Mouse (Mus musculus) ES-E14 (cell line): ENCODE measurements around the gene Fam229a. TPM values are rescaled to one million over a fixed set of nuclear protein-coding genes. Genes with fewer than 3 reads are reported as not detected.

Source experiments
- DNase-seq: peaks from one replicate; pipeline ENCODE4 v3.0.0-alpha.2; 2013; ENCODE audit warnings: low read depth, low spot score
- H3K27ac ChIP-seq: 2 replicates; pipeline ENCODE4 v1.5.1; 2012; ENCODE audit warnings: low read depth, mild to moderate bottlenecking, low read length, moderate library complexity, mixed read lengths; ENCODE audit not compliant: poor library complexity, insufficient read depth, severe bottlenecking
- H3K36me3 ChIP-seq: 2 replicates; pipeline ENCODE4 v1.6.1; 2012; ENCODE audit warnings: mild to moderate bottlenecking, low read length, moderate library complexity, mixed read lengths; ENCODE audit not compliant: control insufficient read depth, poor library complexity, insufficient read depth, severe bottlenecking
- H3K4me1 ChIP-seq, 2 experiments: fragments of 150-350 bp in 1 of 2; sonication (generic) in 1 of 2; 2 replicates each; pipeline ENCODE4 v1.6.1; 2012; ENCODE audit warnings: low read length in 2 of 2, mild to moderate bottlenecking in 1 of 2, mixed read lengths in 1 of 2; ENCODE audit not compliant: control insufficient read depth in 2 of 2, insufficient read depth in 2 of 2, poor library complexity in 1 of 2
- H3K4me3 ChIP-seq, 2 experiments: fragments of 150-350 bp in 1 of 2; sonication (generic) in 1 of 2; 2 replicates each; pipeline ENCODE4 v1.5.1; 2012; ENCODE audit warnings: low read length in 2 of 2, low read depth in 1 of 2, mild to moderate bottlenecking in 1 of 2, mixed read lengths in 1 of 2; ENCODE audit not compliant: insufficient read depth in 1 of 2, poor library complexity in 1 of 2, severe bottlenecking in 1 of 2
- H3K9ac ChIP-seq: 2 replicates; pipeline ENCODE4 v1.6.1; 2012; ENCODE audit warnings: low read depth, mild to moderate bottlenecking, low read length, mixed read lengths; ENCODE audit not compliant: poor library complexity, insufficient read depth, severe bottlenecking
- H3K9me3 ChIP-seq: fragments of 150-350 bp; sonication (generic); 2 replicates; pipeline ENCODE4 v1.6.1; 2012; ENCODE audit warnings: low read depth, mild to moderate bottlenecking, low read length; ENCODE audit not compliant: control insufficient read depth, insufficient read depth
- CHD2 ChIP-seq: IDR thresholded peaks from 2 replicates; pipeline ENCODE4 v1.6.1; 2014; ENCODE audit warnings: mild to moderate bottlenecking, low read depth, low read length, inconsistent platforms
- HCFC1 ChIP-seq: IDR thresholded peaks from 2 replicates; pipeline ENCODE4 v1.6.1; 2012; ENCODE audit warnings: low read length, inconsistent platforms, borderline replicate concordance; ENCODE audit not compliant: insufficient read depth
- MAFK ChIP-seq: IDR thresholded peaks from 2 replicates; pipeline ENCODE4 v1.6.1; 2014; ENCODE audit warnings: mild to moderate bottlenecking, low read depth, low read length, inconsistent platforms; ENCODE audit not compliant: insufficient read depth
- ZC3H11A ChIP-seq: IDR thresholded peaks from 2 replicates; pipeline ENCODE4 v1.6.1; 2012; ENCODE audit warnings: low read depth, mild to moderate bottlenecking, inconsistent platforms, low read length, borderline replicate concordance
- ZNF384 ChIP-seq: IDR thresholded peaks from 2 replicates; pipeline ENCODE4 v1.6.1; 2012; ENCODE audit warnings: low read depth, low read length, inconsistent platforms
- in situ Hi-C, 2 experiments: fragments of 600-800 bp; cut with MboI; formaldehyde crosslinking; loops; one replicate each; pipeline ENCODE4 v1.15.1; 2025; ENCODE audit warnings: low sequenced_read_pairs in 2 of 2, inconsistent platforms in 1 of 2; ENCODE audit not compliant: unreplicated experiment in 2 of 2
- total RNA-seq: library from RNA; depleted of rRNA; stranded (reverse); fragments of 300-350 nt; gene quantifications from 2 replicates; pipeline ENCODE4 v1.2.3, GENCODE M21; 2012

Fam229a gene
- total RNA-seq, 1 experiment: not detected

GRCm38 (mm10) chr4:129508834-129509600, 18.0 kb downstream of the Fam229a start:
- TF ChIP-seq MAFK (no peak), ZNF384 (no peak), CHD2 (no peak), HCFC1 (no peak)
- in situ Hi-C loops: no loop called here
- Histone ChIP-seq H3K36me3 (no peaks in the 10 kb centered on the region), H3K4me3 (peak overlapping the region in 1 of 2 experiments; percentile 15; a peak in 1 of 4 replicates), H3K9me3 (no peaks in the 10 kb centered on the region), H3K4me1 (peaks cover 10 to 25% of the 10 kb centered on the region in 2 experiments), H3K27ac (no peak overlapping the region), H3K9ac (0 out of 2 replicates have a peak overlapping the region, but pooled peaks have one; percentile 5)
- DNase-seq: no peak

GRCm38 (mm10) chr4:129509650-129510049, 18.7 kb downstream of the Fam229a start:
- no peak overlapping the region for H3K27ac ChIP-seq
- peaks cover 9 to 18% of the 10 kb centered on the region in 2 experiments for H3K4me1 ChIP-seq

GRCm38 (mm10) chr4:129510723-129511412, 19.9 kb downstream of the Fam229a start:
- Histone ChIP-seq H3K9ac (no peak overlapping the region), H3K36me3 (peaks cover 9% of the 10 kb centered on the region), H3K27ac (no peak overlapping the region), H3K9me3 (no peaks in the 10 kb centered on the region), H3K4me3 (no peak overlapping the region), H3K4me1 (peaks cover 6 to 22% of the 10 kb centered on the region in 2 experiments)
- DNase-seq: no peak
- TF ChIP-seq ZC3H11A: no peak
- in situ Hi-C loops: no loop called here

More at GRCm38 (mm10) chr4:129509650-129510049, 18.7 kb downstream of the Fam229a start:
- in situ Hi-C loops: no loop called here
- Histone ChIP-seq H3K9ac (no peak overlapping the region), H3K36me3 (no peaks in the 10 kb centered on the region), H3K9me3 (no peaks in the 10 kb centered on the region), H3K4me3 (no peak overlapping the region)
- no peak for DNase-seq
- TF ChIP-seq HCFC1: no peak
- TF ChIP-seq ZC3H11A: no peak
- TF ChIP-seq ZNF384: no peak
- TF ChIP-seq CHD2: no peak
- TF ChIP-seq MAFK: no peak

GRCm38 (mm10) chr4:129511413-129512096, 20.6 kb downstream of the Fam229a start:
- TF ChIP-seq ZNF384 (0 out of 2 replicates have a peak, but pooled peaks have one; percentile 12), HCFC1 (no peak)
- no peaks in the 10 kb centered on the region for H3K9me3 ChIP-seq
- H3K9ac ChIP-seq: no peak overlapping the region
- DNase-seq: no peak
- in situ Hi-C loops: no loop called here
- peaks cover 6 to 22% of the 10 kb centered on the region in 2 experiments for H3K4me1 ChIP-seq
- H3K4me3 ChIP-seq: no peak overlapping the region
- H3K36me3 ChIP-seq: peaks cover 11% of the 10 kb centered on the region
- no peak overlapping the region for H3K27ac ChIP-seq
